ENCODE assay signal across 8 mouse cellular contexts in genomic region chr11:97644834-97645233, GRCm38 (mm10). TPM values are rescaled to one million over a fixed set of nuclear protein-coding genes. Genes with fewer than 3 reads are reported as not detected.
DNase-seq lines count a peak whose midpoint lies in the region; ATAC-seq and TF ChIP-seq lines count a peak whose summit lies in the region.

No protein-coding gene starts in this region.

- no peaks in the 10 kb centered on the region for H3K4me1 ChIP-seq in testis, adult 2 months (ENCODE audit: control insufficient read depth, insufficient read depth, low read length)
- H3K4me1 ChIP-seq in hindbrain, postnatal 0 days (ENCODE audit: insufficient read depth, low read length) = no peaks in the 10 kb centered on the region

- intact Hi-C loops in heart, postnatal 25 days (cut with DNase I) = loop anchor here (1.0 kb wide), 1 partner anchor 45 kb away; no protein-coding TSS in a partner anchor

- no peaks in the 10 kb centered on the region for H3K9me3 ChIP-seq in hindbrain, postnatal 0 days (ENCODE audit: low read length)

- TF ChIP-seq POLR2A in testis, adult 2 months (IDR thresholded peaks at IDR 0.05; ENCODE audit: control insufficient read depth, low read depth, low read length) = no peak

- no peak overlapping the region for H3K4me3 ChIP-seq in testis, adult 2 months (ENCODE audit: control insufficient read depth, low read depth, low read length)
- H3K4me3 ChIP-seq in hindbrain, postnatal 0 days (ENCODE audit: low read length) = no peak overlapping the region

- H3K36me3 ChIP-seq in testis, adult 2 months (ENCODE audit: control insufficient read depth, insufficient read depth, low read length) = no peaks in the 10 kb centered on the region
- H3K36me3 ChIP-seq in hindbrain, postnatal 0 days (ENCODE audit: insufficient read depth, low read length) = no peaks in the 10 kb centered on the region

- peak; percentile 44; the same call in 1 of the 2 replicates for TF ChIP-seq CTCF in testis, adult 2 months (IDR thresholded peaks at IDR 0.05; ENCODE audit: control insufficient read depth, insufficient read depth, insufficient replicate concordance, low read depth, low read length)
- TF ChIP-seq CTCF in hindbrain, postnatal 0 days (IDR thresholded peaks at IDR 0.05; ENCODE audit: low read depth) = peak; percentile 72

- no peak for ATAC-seq in hindbrain, postnatal 0 days

- DNase-seq in heart, adult 11 months = peak; percentile 95
- no peak for DNase-seq in heart, postnatal 25 days (ENCODE audit: low spot score)
- no peak for DNase-seq in testis, postnatal 14 days (ENCODE audit: low spot score)
- peak; percentile 85 for DNase-seq in cerebellum, postnatal 10 days
- DNase-seq in hindbrain, postnatal 0 days (ENCODE audit: low spot score) = peak; percentile 68
- peak; percentile 73 to 82 for DNase-seq in lung, postnatal 4 days
- peak; percentile 73 to 77 for DNase-seq in thymus, postnatal 36 days

- no peak overlapping the region for H3K27ac ChIP-seq in testis, adult 2 months (ENCODE audit: control insufficient read depth, insufficient read depth, low read depth, low read length)
- H3K27ac ChIP-seq in hindbrain, postnatal 0 days = no peak overlapping the region

- H3K9ac ChIP-seq in hindbrain, postnatal 0 days (replicated peaks; ENCODE audit: low read length) = no peak overlapping the region

- WGBS in hindbrain, postnatal 0 days = 2% methylated on average over 6 of the region's 6 CpGs

- H3K27me3 ChIP-seq in testis, adult 2 months (ENCODE audit: control insufficient read depth, insufficient read depth, low read length) = no peaks in the 10 kb centered on the region
- no peaks in the 10 kb centered on the region for H3K27me3 ChIP-seq in hindbrain, postnatal 0 days (ENCODE audit: insufficient read depth, low read length)

- no peak overlapping the region for H3K4me2 ChIP-seq in hindbrain, postnatal 0 days (ENCODE audit: low read depth, low read length)

RNA-seq across cellular contexts. Expression of gene Epop, which starts 15.3 kb away (rescaled TPM):
- 1 to 10 TPM in 1 of 2 experiments, under 1 TPM in 1; 0.94 to 1.5 TPM for total RNA-seq in heart, postnatal 25 days (2021)
- polyA plus RNA-seq in testis, adult 2 months (2012; rRNA removed) = 0.47 and 0.58 TPM in 2 replicates
- total RNA-seq in hindbrain, postnatal 0 days (2014; rRNA removed) = 11.0 and 12.0 TPM in 2 replicates
- polyA plus RNA-seq in hindbrain, postnatal 0 days (2015; fragmentation: Nextera tagmentation; extraction: Ambion mirVana) = 2.3 and 2.4 TPM in 2 replicates

RNA-seq across cellular contexts. Expression of gene Mllt6, which starts 18.4 kb away (rescaled TPM):
- 10 to 100 TPM; 59.8 to 63.3 TPM for total RNA-seq in heart, postnatal 25 days (2021)
- polyA plus RNA-seq in testis, adult 2 months (2012; rRNA removed) = 7.4 and 8.2 TPM in 2 replicates
- total RNA-seq in hindbrain, postnatal 0 days (2014; rRNA removed) = 43.9 and 60.8 TPM in 2 replicates
- 1.5 and 1.7 TPM in 2 replicates for polyA plus RNA-seq in hindbrain, postnatal 0 days (2015; fragmentation: Nextera tagmentation; extraction: Ambion mirVana)

RNA-seq across cellular contexts. Expression of gene Cisd3, which starts 40.8 kb away (rescaled TPM):
- 100 to 1,000 TPM; 145 to 155 TPM for total RNA-seq in heart, postnatal 25 days (2021)
- 17.6 and 17.7 TPM in 2 replicates for polyA plus RNA-seq in testis, adult 2 months (2012; rRNA removed)
- total RNA-seq in hindbrain, postnatal 0 days (2014; rRNA removed) = 21.2 and 24.0 TPM in 2 replicates
- 47.6 and 52.0 TPM in 2 replicates for polyA plus RNA-seq in hindbrain, postnatal 0 days (2015; fragmentation: Nextera tagmentation; extraction: Ambion mirVana)

RNA-seq across cellular contexts. Expression of gene Pcgf2, which starts 55.5 kb away (rescaled TPM):
- total RNA-seq in heart, postnatal 25 days (2021) = 1 to 10 TPM; 6.2 to 6.4 TPM
- 6.4 and 8.1 TPM in 2 replicates for polyA plus RNA-seq in testis, adult 2 months (2012; rRNA removed)
- 11.3 and 18.0 TPM in 2 replicates for total RNA-seq in hindbrain, postnatal 0 days (2014; rRNA removed)
- 13.3 and 14.8 TPM in 2 replicates for polyA plus RNA-seq in hindbrain, postnatal 0 days (2015; fragmentation: Nextera tagmentation; extraction: Ambion mirVana)

RNA-seq across cellular contexts. Expression of gene Psmb3, which starts 58.4 kb away (rescaled TPM):
- total RNA-seq in heart, postnatal 25 days (2021) = 100 to 1,000 TPM; 150 to 151 TPM
- 102 and 104 TPM in 2 replicates for polyA plus RNA-seq in testis, adult 2 months (2012; rRNA removed)
- total RNA-seq in hindbrain, postnatal 0 days (2014; rRNA removed) = 453 and 498 TPM in 2 replicates
- 499 and 523 TPM in 2 replicates for polyA plus RNA-seq in hindbrain, postnatal 0 days (2015; fragmentation: Nextera tagmentation; extraction: Ambion mirVana)

Comparison
In these comparisons a context has a peak if more than half of its experiments do, and no peak if none do; other contexts are left out.
1. DNase-seq: peak in heart, adult 11 months (single experiment), cerebellum, postnatal 10 days (2 of 2), hindbrain, postnatal 0 days (single experiment), lung, postnatal 4 days (2 of 2) and thymus, postnatal 36 days (2 of 2); none in heart, postnatal 25 days (single experiment) and testis, postnatal 14 days (single experiment).